Mouse (Mus musculus) spleen, adult 18-20 months (tissue): ENCODE data around the gene Zfp106.
A peak's percentile ranks its signal among the peaks of the same experiment; 100 is the strongest.

Experiments
- DNase-seq, 2 experiments: peaks; one replicate each; pipeline ENCODE4 v3.0.0; 2022; ENCODE audit warnings: mixed read lengths in 2 of 2

The Zfp106 gene

GRCm38 (mm10) chr2:120544732-120545131 lies 18.9 kb downstream of the Zfp106 start:
- no peak for DNase-seq

- DNase-seq = peak; percentile 6 to 28
Observed at GRCm38 (mm10) chr2:120539778-120540208, 23.9 kb downstream of the Zfp106 start.

- DNase-seq = peak in 1 of 2 experiments; percentile 8
Observed at GRCm38 (mm10) chr2:120539333-120539732, 24.3 kb downstream of the Zfp106 start.

- no peak for DNase-seq
Observed at GRCm38 (mm10) chr2:120531223-120531622, 32.4 kb downstream of the Zfp106 start.

GRCm38 (mm10) chr2:120529531-120529930 lies 34.1 kb downstream of the Zfp106 start:
- DNase-seq = no peak

- no peak for DNase-seq
Observed at GRCm38 (mm10) chr2:120526771-120527170, 36.9 kb downstream of the Zfp106 start.

- no peak for DNase-seq
Observed at GRCm38 (mm10) chr2:120518547-120519210, 45.0 kb downstream of the Zfp106 start.

GRCm38 (mm10) chr2:120514181-120514580 lies 49.5 kb downstream of the Zfp106 start:
- DNase-seq = no peak

GRCm38 (mm10) chr2:120503992-120504391 lies 59.7 kb downstream of the Zfp106 start:
- no peak for DNase-seq

- no peak for DNase-seq
Observed at GRCm38 (mm10) chr2:120503094-120503493, 60.5 kb downstream of the Zfp106 start.

GRCm38 (mm10) chr2:120502605-120502990 lies 61.0 kb downstream of the Zfp106 start:
- DNase-seq = no peak

- no peak for DNase-seq
Observed at GRCm38 (mm10) chr2:120501931-120502604, 61.6 kb downstream of the Zfp106 start.

GRCm38 (mm10) chr2:120501136-120501918 lies 62.3 kb downstream of the Zfp106 start:
- DNase-seq = no peak

- DNase-seq = peak; percentile 12 to 20
Observed at GRCm38 (mm10) chr2:120499971-120500471, 63.6 kb downstream of the Zfp106 start.

GRCm38 (mm10) chr2:120496511-120496910 lies 67.1 kb downstream of the Zfp106 start:
- no peak for DNase-seq

GRCm38 (mm10) chr2:120493254-120493653 lies 70.4 kb downstream of the Zfp106 start:
- DNase-seq = no peak

GRCm38 (mm10) chr2:120484241-120484640 lies 79.4 kb downstream of the Zfp106 start:
- no peak for DNase-seq

- no peak for DNase-seq
Observed at GRCm38 (mm10) chr2:120482506-120483389, 80.9 kb downstream of the Zfp106 start.

- no peak for DNase-seq
Observed at GRCm38 (mm10) chr2:120481921-120482320, 81.7 kb downstream of the Zfp106 start.

- peak; percentile 49 to 77 for DNase-seq
Observed at GRCm38 (mm10) chr2:120478600-120478999, 85.0 kb downstream of the Zfp106 start.

- DNase-seq = no peak
Observed at GRCm38 (mm10) chr2:120476277-120477087, 87.2 kb downstream of the Zfp106 start.
